Mouse (Mus musculus) kidney, adult 2 months (tissue): ENCODE measurements around the gene AC153137.1. TPM values are rescaled to one million over a fixed set of nuclear protein-coding genes. Genes with fewer than 3 reads are reported as not detected.
A peak's percentile ranks its signal among the peaks of the same experiment; 100 is the strongest.

Source experiments
- DNase-seq: peaks from one replicate; pipeline ENCODE4 v3.0.0; 2021
- H3K27ac ChIP-seq: fragments of 200-500 bp; 2 replicates; pipeline ENCODE4 v1.5.1; 2012; ENCODE audit warnings: low read depth, low read length, control low read depth, inconsistent platforms; ENCODE audit not compliant: insufficient read depth
- H3K27me3 ChIP-seq: fragments of 200-500 bp; replicated peaks from 2 replicates; pipeline ENCODE4 v1.6.1; 2012; ENCODE audit warnings: mild to moderate bottlenecking, moderate library complexity, low read length, inconsistent platforms; ENCODE audit not compliant: control insufficient read depth, insufficient read depth
- H3K36me3 ChIP-seq: fragments of 200-500 bp; 2 replicates; pipeline ENCODE4 v1.6.1; 2012; ENCODE audit warnings: mild to moderate bottlenecking, moderate library complexity, low read length, inconsistent platforms; ENCODE audit not compliant: control insufficient read depth, insufficient read depth
- H3K4me1 ChIP-seq: fragments of 200-500 bp; 2 replicates; pipeline ENCODE4 v1.6.1; 2011; ENCODE audit warnings: low read length; ENCODE audit not compliant: control insufficient read depth, insufficient read depth
- H3K4me3 ChIP-seq: fragments of 200-500 bp; 2 replicates; pipeline ENCODE4 v1.5.1; 2011; ENCODE audit warnings: mild to moderate bottlenecking, low read depth, low read length, control low read depth; ENCODE audit not compliant: insufficient read depth
- CTCF ChIP-seq: fragments of 200-500 bp; conservative IDR thresholded peaks from 2 replicates; pipeline ENCODE4 v1.5.1; 2011; ENCODE audit warnings: low read depth, mild to moderate bottlenecking, control low read depth, low read length, moderate library complexity, mixed read lengths; ENCODE audit not compliant: insufficient read depth, insufficient read length
- POLR2A ChIP-seq: fragments of 200-500 bp; IDR thresholded peaks from one replicate; pipeline ENCODE4 v1.6.1; 2011; ENCODE audit warnings: low read depth, low read length, control low read depth
- WGBS: fragments of 180-500 bp; shearing (Covaris S2); methylation state at CpG from one replicate; pipeline ENCODE4 v1.1.7; 2018; 5-methylcytosine and 5-hydroxymethylcytosine counted together
- polyA plus RNA-seq: library from polyadenylated mRNA; depleted of rRNA; stranded (reverse); fragments of >200 nt; gene quantifications from 2 replicates; pipeline ENCODE4 v1.2.3, GENCODE M21; 2012; rRNA removed

Gene AC153137.1
- polyA plus RNA-seq, 1 experiment = not detected

- Histone ChIP-seq H3K27me3 (no peaks in the 10 kb centered on the region), H3K4me3 (no peak overlapping the region), H3K27ac (no peak overlapping the region), H3K4me1 (0 out of 2 replicates have a peak, but pooled peaks cover 6% of the 10 kb centered on the region), H3K36me3 (no peaks in the 10 kb centered on the region; the same call in 1 of the 2 replicates)
- 68% methylated on average over 6 of the region's 7 CpGs for WGBS
- TF ChIP-seq CTCF = no peak
- no peak for TF ChIP-seq POLR2A
- DNase-seq = no peak
Observed at GRCm38 (mm10) chr1:30938392-30938791, 39.4 kb downstream of the AC153137.1 start.

- Histone ChIP-seq H3K36me3 (no peaks in the 10 kb centered on the region; the same call in 1 of the 2 replicates), H3K4me1 (0 out of 2 replicates have a peak, but pooled peaks cover 6% of the 10 kb centered on the region), H3K27ac (no peak overlapping the region), H3K4me3 (no peak overlapping the region), H3K27me3 (no peaks in the 10 kb centered on the region)
- WGBS = 38% methylated on average over 8 of the region's 8 CpGs
- TF ChIP-seq CTCF (no peak), POLR2A (no peak)
- DNase-seq = peak; percentile 17
Observed at GRCm38 (mm10) chr1:30937396-30937965, 40.3 kb downstream of the AC153137.1 start.

GRCm38 (mm10) chr1:30936488-30936887, 41.3 kb downstream of the AC153137.1 start:
- 0 out of 2 replicates have a peak, but pooled peaks cover 6% of the 10 kb centered on the region for H3K4me1 ChIP-seq
- TF ChIP-seq POLR2A (no peak), CTCF (no peak)
- H3K27me3 ChIP-seq = no peaks in the 10 kb centered on the region
- no peak for DNase-seq
- H3K36me3 ChIP-seq = no peaks in the 10 kb centered on the region; the same call in 1 of the 2 replicates
- no peak overlapping the region for H3K4me3 ChIP-seq
- no peak overlapping the region for H3K27ac ChIP-seq
- WGBS = 93% methylated on average over 2 of the region's 2 CpGs

GRCm38 (mm10) chr1:30930823-30931222, 46.9 kb downstream of the AC153137.1 start:
- Histone ChIP-seq H3K27me3 (no peaks in the 10 kb centered on the region), H3K36me3 (no peaks in the 10 kb centered on the region), H3K4me1 (no peaks in the 10 kb centered on the region), H3K27ac (no peak overlapping the region), H3K4me3 (no peak overlapping the region)
- DNase-seq = peak; percentile 25
- 63% methylated on average over 2 of the region's 2 CpGs for WGBS
- TF ChIP-seq POLR2A (no peak), CTCF (peak; percentile 30; the same call in 1 of the 2 replicates)

GRCm38 (mm10) chr1:30930194-30930593, 47.6 kb downstream of the AC153137.1 start:
- no peak overlapping the region for H3K27ac ChIP-seq
- no peaks in the 10 kb centered on the region for H3K27me3 ChIP-seq
- no peak for TF ChIP-seq POLR2A
- no peak for TF ChIP-seq CTCF
- no peaks in the 10 kb centered on the region for H3K4me1 ChIP-seq
- WGBS = 91% methylated on average over 2 of the region's 2 CpGs
- no peaks in the 10 kb centered on the region for H3K36me3 ChIP-seq
- no peak for DNase-seq
- no peak overlapping the region for H3K4me3 ChIP-seq

Other genes starting within 250 kb of the AC153137.1 start
- gene Phf3, start 104.0 kb downstream of the AC153137.1 start, polyA plus RNA-seq = 18.7 and 20.8 TPM in 2 replicates
- gene Lgsn, start 198.4 kb upstream of the AC153137.1 start, polyA plus RNA-seq = not detected in 2 replicates
- gene 4931428L18Rik, start 244.7 kb upstream of the AC153137.1 start, polyA plus RNA-seq = not detected in 2 replicates
- not detected in 2 replicates for gene Pih1d3, start 244.9 kb upstream of the AC153137.1 start, polyA plus RNA-seq